Mouse (Mus musculus) bone marrow, adult 2 months (tissue): ENCODE measurements at regions not wholly inside any gene's neighbourhood (a gene's known extent, or its start where the extent isn't known, plus 50 kb on each side); places are given as distances from the start of the nearest gene placed in this dataset.

Experiments used
- H3K27ac ChIP-seq: fragments of 200-500 bp; 2 replicates; pipeline ENCODE4 v1.5.1; 2012; ENCODE audit warnings: low read depth, mild to moderate bottlenecking, control low read depth, inconsistent platforms, low read length; ENCODE audit not compliant: control insufficient read depth, poor library complexity, insufficient read depth
- H3K4me1 ChIP-seq: fragments of 200-500 bp; 2 replicates; pipeline ENCODE4 v1.6.1; 2011; ENCODE audit warnings: low read length; ENCODE audit not compliant: control insufficient read depth, insufficient read depth
- H3K4me3 ChIP-seq: fragments of 200-500 bp; replicated peaks from 2 replicates; pipeline ENCODE3; 2011; ENCODE audit warnings: mild to moderate bottlenecking, low read depth, low read length, control low read depth; ENCODE audit not compliant: control insufficient read depth
- CTCF ChIP-seq: fragments of 200-500 bp; IDR thresholded peaks from 2 replicates; pipeline ENCODE4 v1.5.1; 2011; ENCODE audit warnings: low read length, control low read depth; ENCODE audit not compliant: control insufficient read depth, insufficient read depth
- POLR2A ChIP-seq: fragments of 200-500 bp; IDR thresholded peaks from 2 replicates; pipeline ENCODE4 v1.6.1; 2011; ENCODE audit warnings: low read depth, mild to moderate bottlenecking, control low read depth, low read length, borderline replicate concordance; ENCODE audit not compliant: control insufficient read depth
- WGBS: fragments of 180-500 bp; shearing (Covaris S2); methylation state at CpG from one replicate; pipeline ENCODE4 v1.1.7; 2018; 5-methylcytosine and 5-hydroxymethylcytosine counted together

- Histone ChIP-seq H3K4me3 (no peak overlapping the region), H3K27ac (no peak overlapping the region), H3K4me1 (no peaks in the 10 kb centered on the region)
- no peak for TF ChIP-seq CTCF
- no peak for TF ChIP-seq POLR2A
- 79% methylated on average over 5 of the region's 5 CpGs for WGBS
These were observed 202.1 kb upstream of the Elac2 start for GRCm38 (mm10) chr11:64776691-64777090.

DNA sequence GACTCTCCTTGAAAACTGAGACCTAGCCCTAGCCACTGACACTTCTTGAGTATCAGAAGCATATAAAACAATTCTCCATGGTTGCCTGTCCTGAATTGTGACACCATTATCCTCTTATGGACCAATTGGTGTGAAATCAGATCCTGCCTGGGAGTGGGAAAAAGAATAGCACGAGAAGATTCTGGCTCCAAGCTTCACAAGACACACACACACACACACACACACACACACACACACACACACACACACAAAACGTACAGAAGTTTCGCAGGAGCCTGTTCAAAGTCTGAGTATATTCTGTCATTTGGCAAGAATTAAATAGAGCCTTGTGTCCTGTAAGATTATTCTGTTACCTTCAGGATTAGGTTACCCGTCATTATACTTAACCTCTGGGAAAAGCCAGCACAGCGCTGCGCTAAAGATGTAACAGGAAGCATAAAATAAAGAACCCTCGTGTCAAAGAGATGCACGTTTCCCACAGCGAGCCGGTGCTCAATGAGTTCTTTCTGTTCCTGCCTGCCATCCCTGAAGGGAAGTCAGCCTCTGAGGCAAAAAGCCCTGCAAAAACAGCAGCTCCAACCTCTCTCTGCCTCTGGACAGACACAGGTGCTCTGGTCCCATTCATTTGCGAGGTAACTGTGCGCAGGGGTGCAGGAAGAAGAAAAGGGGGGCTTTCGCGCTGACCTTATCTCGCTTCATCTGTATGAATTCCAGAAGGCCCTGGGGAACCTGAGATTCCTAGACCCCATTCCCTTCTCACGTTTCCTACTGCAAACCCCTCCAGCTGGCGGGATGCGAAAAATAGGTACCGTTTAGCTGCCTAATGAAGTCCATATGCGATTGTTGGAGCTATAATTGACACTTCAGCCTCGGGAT, 178.4 kb upstream of the Elac2 start:
- Histone ChIP-seq H3K4me1 (peaks cover 2% of the 10 kb centered on the region; the same call in 1 of the 2 replicates), H3K4me3 (no peak overlapping the region), H3K27ac (no peak overlapping the region)
- TF ChIP-seq CTCF (no peak), POLR2A (no peak)
- WGBS = 16% methylated on average over 21 of the region's 21 CpGs

DNA sequence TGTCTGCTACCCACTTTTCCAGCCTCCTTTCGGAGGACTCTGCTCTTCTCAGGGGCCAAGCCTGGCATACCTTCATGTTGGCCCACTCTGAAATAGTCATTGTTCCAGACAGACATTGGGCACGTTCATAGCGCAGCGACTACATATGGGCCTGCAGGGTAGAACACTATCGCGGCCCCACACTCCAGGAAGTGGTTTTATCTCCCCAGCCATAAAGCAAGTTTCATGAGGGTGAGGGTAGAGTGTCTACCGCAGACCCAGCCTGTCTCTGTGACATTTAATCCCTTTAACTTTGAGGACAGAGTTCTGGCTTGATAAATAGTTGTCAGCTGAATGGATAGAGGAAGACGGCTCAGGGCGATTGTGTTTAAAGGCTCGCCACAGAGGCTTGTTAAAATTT, 177.5 kb upstream of the Elac2 start:
- WGBS = 2% methylated on average over 10 of the region's 10 CpGs
- H3K4me3 ChIP-seq = no peak overlapping the region
- TF ChIP-seq POLR2A (no peak), CTCF (no peak)
- H3K27ac ChIP-seq = no peak overlapping the region
- H3K4me1 ChIP-seq = peaks cover 2% of the 10 kb centered on the region; the same call in 1 of the 2 replicates

DNA sequence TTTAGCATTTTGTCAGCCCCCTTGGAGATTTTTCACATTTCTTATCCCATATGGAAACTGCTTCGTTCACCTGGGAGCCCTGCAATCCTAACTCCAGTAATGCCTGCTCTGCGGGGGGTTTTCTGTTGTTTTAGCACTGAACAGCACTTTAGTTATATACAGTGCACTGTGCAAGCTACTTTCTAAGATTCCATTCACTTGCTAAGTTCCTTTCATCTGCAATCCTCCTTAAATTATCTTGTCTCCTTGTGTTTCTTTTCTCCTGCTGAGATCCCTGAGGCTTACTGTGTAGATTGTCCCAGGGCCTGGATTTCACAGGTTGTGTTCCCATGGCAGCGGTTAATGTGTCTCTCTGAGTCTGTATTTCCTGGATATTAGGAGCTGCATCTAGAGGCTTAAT, 173.3 kb upstream of the Elac2 start:
- Histone ChIP-seq H3K27ac (no peak overlapping the region), H3K4me1 (peaks cover 2% of the 10 kb centered on the region; the same call in 1 of the 2 replicates), H3K4me3 (no peak overlapping the region)
- 86% methylated on average over 3 of the region's 3 CpGs for WGBS
- TF ChIP-seq POLR2A = no peak
- no peak for TF ChIP-seq CTCF

DNA sequence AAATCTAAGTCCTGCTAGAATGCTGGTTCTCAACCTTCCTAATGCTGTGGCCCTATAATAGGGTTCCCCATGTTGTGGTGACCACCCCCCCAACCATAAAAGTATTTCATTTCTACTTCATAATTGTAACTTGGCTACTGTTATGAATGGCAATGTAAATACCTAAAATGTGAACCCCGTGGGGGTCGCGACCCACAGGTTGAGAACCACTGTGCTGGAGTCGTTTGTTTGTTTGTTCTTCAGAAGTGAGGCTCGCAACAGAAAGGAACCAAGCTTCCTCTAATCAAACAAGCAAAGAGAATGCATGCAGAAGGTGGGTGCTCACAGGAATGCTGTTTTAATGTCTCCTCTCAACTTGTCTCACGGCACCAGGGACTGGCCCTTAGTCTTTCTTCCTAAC, 166.4 kb upstream of the Elac2 start:
- Histone ChIP-seq H3K4me3 (no peak overlapping the region), H3K27ac (no peak overlapping the region), H3K4me1 (no peaks in the 10 kb centered on the region)
- 83% methylated on average over 6 of the region's 6 CpGs for WGBS
- TF ChIP-seq POLR2A (no peak), CTCF (no peak)

DNA sequence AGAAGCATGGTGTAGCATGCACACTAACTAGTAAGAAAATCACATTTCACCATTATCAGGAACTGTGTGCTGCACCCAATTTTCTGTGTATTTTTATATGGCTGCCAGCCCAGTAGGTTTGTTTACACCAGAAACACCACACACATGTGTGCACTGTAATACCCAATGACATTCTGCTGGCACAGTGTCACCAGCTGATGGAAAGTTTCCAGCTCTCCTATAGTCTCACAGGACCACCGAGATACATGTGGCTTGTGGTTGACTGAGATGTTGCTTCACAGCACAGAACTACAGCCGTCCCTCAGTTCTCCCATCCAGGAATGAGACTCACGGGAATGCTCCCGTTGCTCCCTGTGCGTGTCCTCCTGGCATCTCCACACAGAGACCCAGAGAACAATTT, 149.4 kb upstream of the Elac2 start:
- TF ChIP-seq CTCF (no peak), POLR2A (no peak)
- H3K4me1 ChIP-seq = no peaks in the 10 kb centered on the region

GRCm38 (mm10) chr11:64832453-64832852, 146.4 kb upstream of the Elac2 start:
- Histone ChIP-seq H3K4me3 (no peak overlapping the region), H3K27ac (no peak overlapping the region), H3K4me1 (no peaks in the 10 kb centered on the region)
- TF ChIP-seq CTCF = no peak
- TF ChIP-seq POLR2A = no peak
- 17% methylated on average over 5 of the region's 5 CpGs for WGBS

More for the DNA sequence above, 149.4 kb upstream of the Elac2 start:
- Histone ChIP-seq H3K27ac (no peak overlapping the region), H3K4me3 (no peak overlapping the region)
- WGBS = 61% methylated on average over 5 of the region's 5 CpGs

DNA sequence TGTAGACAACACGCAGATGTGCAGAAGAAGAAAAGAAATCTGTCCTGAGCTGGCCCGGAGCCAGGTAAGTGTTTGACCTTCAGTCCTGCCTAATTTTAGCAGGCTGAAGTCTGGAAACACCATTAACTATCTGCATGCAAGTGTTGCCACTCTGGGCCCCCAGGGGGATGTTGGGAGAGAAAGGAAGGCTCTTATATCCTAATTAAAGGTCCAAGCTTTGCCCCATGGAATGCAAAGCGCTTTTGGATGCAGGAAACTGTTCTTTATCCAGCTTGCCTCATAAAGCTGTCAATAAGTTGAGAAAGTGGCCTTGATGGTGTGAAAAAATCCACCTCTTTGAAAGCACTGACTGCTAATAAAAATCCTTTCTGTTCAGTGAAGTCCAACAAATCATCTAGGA, 145.1 kb upstream of the Elac2 start:
- no peaks in the 10 kb centered on the region for H3K4me1 ChIP-seq
- TF ChIP-seq POLR2A = no peak
- TF ChIP-seq CTCF = no peak
- 82% methylated on average over 3 of the region's 3 CpGs for WGBS
- H3K27ac ChIP-seq = no peak overlapping the region
- no peak overlapping the region for H3K4me3 ChIP-seq

DNA sequence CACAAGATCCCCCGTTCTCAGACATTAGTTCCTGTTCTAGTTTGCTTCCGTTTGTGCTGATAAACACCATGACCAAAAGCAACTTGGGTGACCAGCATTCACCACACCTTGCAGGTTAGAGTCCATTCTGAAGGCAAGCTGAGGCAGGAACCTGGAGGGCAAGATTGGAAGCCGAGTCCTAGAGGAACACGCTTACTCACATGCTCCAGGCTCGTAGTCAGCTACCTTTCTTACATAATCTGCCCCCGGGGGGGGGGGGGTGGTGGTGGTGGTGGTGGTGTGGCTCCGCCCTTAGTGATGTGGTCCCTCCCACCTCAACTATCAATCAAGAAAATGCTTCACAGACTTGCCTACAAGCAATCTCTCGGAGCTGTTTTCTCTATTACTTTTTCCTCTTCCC, 142.1 kb upstream of the Elac2 start:
- WGBS = 65% methylated on average over 8 of the region's 8 CpGs
- no peak overlapping the region for H3K4me3 ChIP-seq
- TF ChIP-seq POLR2A (no peak), CTCF (no peak)
- no peaks in the 10 kb centered on the region for H3K4me1 ChIP-seq
- H3K27ac ChIP-seq = no peak overlapping the region
